Mouse (Mus musculus): ENCODE data around the gene Gm12216. TPM values are rescaled to one million over a fixed set of nuclear protein-coding genes. Genes with fewer than 3 reads are reported as not detected.
"Not testable (repeated sequence)": the region's sequence is repeated elsewhere in the genome, so short reads cannot be mapped to it uniquely, and the experiment has no call there.

Gene Gm12216
- total and polyA plus RNA-seq, 2 experiments from 2014 or later: 0.77 TPM; not detected in 1

DNA sequence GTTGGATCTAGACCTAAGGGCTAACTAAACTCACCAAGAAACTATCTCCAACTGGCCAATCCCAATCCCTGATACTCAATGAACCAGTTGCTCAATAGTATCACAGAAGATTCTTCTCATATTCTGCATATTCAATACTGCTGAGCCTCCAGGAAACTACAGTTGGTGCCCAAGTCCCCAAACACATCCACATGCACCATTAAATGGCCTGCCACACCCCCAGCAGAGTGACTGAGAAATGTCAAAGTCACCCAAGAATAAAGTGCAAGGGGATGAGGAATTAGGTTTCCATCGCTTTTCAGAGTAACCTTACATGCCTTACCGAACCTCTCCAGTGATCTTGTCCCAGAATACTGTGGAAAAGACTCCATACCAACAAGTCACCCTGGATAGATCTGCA, 31.2 kb upstream of the Gm12216 start:
- TF ChIP-seq CTCF (IDR thresholded peaks at IDR 0.05; ENCODE audit: low read depth): no peak
- Histone ChIP-seq H3K4me3 (ENCODE audit: low read depth, low read length) (no peak overlapping the region), H3K4me1 (ENCODE audit: insufficient read depth) (peaks cover 21% of the 10 kb centered on the region), H3K36me3 (ENCODE audit: insufficient read depth) (no peaks in the 10 kb centered on the region), H3K27ac (ENCODE audit: low read depth, low read length) (no peak overlapping the region), H3K9me3 (ENCODE audit: low read length) (no peaks in the 10 kb centered on the region), H3K9ac (no peak overlapping the region), H3K4me2 (ENCODE audit: low read depth) (peak overlapping the region; percentile 90), H3K27me3 (ENCODE audit: insufficient read depth, low read length) (no peaks in the 10 kb centered on the region)
- DNase-seq (no peak), ATAC-seq (no peak)
- WGBS: 89% methylated on average over 2 of the region's 2 CpGs

DNA sequence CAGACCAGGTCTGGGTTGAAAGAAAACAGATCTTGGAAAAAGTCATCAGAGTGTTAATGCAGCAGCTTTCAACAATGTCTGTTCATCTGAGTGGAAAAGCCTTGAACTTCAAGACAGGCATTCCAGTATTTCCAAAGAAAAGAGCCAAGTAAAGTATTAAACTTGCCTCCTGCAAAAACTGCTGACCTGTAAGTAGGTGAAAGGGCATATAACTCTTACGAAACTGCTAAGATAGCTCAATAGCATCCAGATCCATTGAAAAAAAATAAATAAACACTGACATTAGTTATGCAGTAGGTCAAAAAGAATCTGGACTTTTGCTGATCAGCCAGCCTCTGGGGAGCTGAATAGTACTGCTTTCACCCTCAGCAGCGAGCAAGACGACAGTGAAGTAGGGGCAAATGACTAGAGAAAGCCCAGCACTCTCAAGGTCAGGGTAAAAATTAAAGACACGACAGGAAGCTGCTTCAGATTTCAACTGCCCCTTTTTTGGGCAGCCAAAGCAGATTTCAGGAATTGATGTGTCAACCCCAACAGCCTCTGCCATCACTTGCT, 30.1 kb upstream of the Gm12216 start:
- H3K4me2 ChIP-seq (ENCODE audit: low read depth): no peak overlapping the region
- WGBS: 62% methylated on average over 4 of the region's 4 CpGs
- no peak for DNase-seq

DNA sequence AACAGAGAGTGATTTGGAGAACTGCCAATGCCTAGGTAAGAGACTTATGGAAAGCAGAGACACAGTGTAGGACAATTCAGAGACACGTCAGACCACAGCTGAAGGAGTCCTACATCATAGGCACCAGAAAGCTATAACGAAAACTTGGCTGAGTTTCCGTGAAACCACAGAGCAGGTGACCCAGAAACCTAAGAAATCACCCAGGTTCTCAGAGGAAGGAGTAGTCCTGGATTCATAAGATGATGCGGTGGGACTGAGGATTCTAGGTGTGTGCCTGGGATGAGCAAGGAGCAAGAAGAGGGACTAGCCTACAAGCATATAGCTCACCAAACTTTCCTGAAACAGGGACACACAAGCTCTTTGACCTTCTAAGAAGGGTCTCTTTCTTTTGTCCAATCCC, 29.2 kb upstream of the Gm12216 start:
- DNase-seq: no peak
- no peaks in the 10 kb centered on the region for H3K36me3 ChIP-seq (ENCODE audit: insufficient read depth)
- H3K9me3 ChIP-seq (ENCODE audit: low read length): no peaks in the 10 kb centered on the region
- H3K4me2 ChIP-seq (ENCODE audit: low read depth): no peak overlapping the region
- H3K4me3 ChIP-seq (ENCODE audit: low read depth, low read length): no peak overlapping the region
- no peaks in the 10 kb centered on the region for H3K27me3 ChIP-seq (ENCODE audit: insufficient read depth, low read length)
- H3K27ac ChIP-seq (ENCODE audit: low read depth, low read length): no peak overlapping the region
- peaks cover 21% of the 10 kb centered on the region for H3K4me1 ChIP-seq (ENCODE audit: insufficient read depth)
- no peak for ATAC-seq
- H3K9ac ChIP-seq: no peak overlapping the region
- WGBS: 90% methylated on average over 4 of the region's 4 CpGs
- no peak for TF ChIP-seq CTCF (IDR thresholded peaks at IDR 0.05; ENCODE audit: low read depth)

More for the DNA sequence above, 30.1 kb upstream of the Gm12216 start:
- no peak for TF ChIP-seq CTCF (IDR thresholded peaks at IDR 0.05; ENCODE audit: low read depth)
- H3K27me3 ChIP-seq (ENCODE audit: insufficient read depth, low read length): no peaks in the 10 kb centered on the region
- no peaks in the 10 kb centered on the region for H3K9me3 ChIP-seq (ENCODE audit: low read length)
- H3K4me1 ChIP-seq (ENCODE audit: insufficient read depth): peaks cover 21% of the 10 kb centered on the region
- H3K4me3 ChIP-seq (ENCODE audit: low read depth, low read length): no peak overlapping the region
- H3K9ac ChIP-seq: no peak overlapping the region
- H3K27ac ChIP-seq (ENCODE audit: low read depth, low read length): no peak overlapping the region
- ATAC-seq: no peak
- no peaks in the 10 kb centered on the region for H3K36me3 ChIP-seq (ENCODE audit: insufficient read depth)

DNA sequence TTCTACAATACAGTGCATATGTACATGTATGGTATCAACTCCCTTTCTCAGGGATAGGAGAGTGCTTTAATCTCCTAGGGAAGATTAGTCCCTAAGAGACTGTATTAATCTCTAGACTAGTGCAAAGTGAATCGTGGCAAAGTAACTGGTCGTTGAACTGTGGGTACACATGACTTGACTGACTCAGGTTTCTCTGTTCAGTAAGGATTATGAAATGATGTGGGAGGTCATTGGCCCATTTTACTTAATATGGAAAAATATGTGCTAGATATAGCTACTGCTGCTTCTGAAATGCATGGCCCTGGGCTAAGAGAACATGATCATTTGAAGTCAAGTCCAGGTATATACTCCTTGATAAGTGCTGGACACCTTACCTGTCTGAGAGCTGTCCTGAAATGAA, 24.2 kb upstream of the Gm12216 start:
- Histone ChIP-seq H3K27ac (ENCODE audit: low read depth, low read length) (no peak overlapping the region), H3K4me3 (ENCODE audit: low read depth, low read length) (no peak overlapping the region), H3K4me2 (ENCODE audit: low read depth) (no peak overlapping the region), H3K36me3 (ENCODE audit: insufficient read depth) (no peaks in the 10 kb centered on the region), H3K4me1 (ENCODE audit: insufficient read depth) (no peaks in the 10 kb centered on the region), H3K9me3 (ENCODE audit: low read length) (no peaks in the 10 kb centered on the region), H3K27me3 (ENCODE audit: insufficient read depth, low read length) (no peaks in the 10 kb centered on the region), H3K9ac (no peak overlapping the region)
- TF ChIP-seq CTCF (IDR thresholded peaks at IDR 0.05; ENCODE audit: low read depth): no peak
- 97% methylated on average over 2 of the region's 2 CpGs for WGBS
- ATAC-seq (no peak), DNase-seq (no peak)

DNA sequence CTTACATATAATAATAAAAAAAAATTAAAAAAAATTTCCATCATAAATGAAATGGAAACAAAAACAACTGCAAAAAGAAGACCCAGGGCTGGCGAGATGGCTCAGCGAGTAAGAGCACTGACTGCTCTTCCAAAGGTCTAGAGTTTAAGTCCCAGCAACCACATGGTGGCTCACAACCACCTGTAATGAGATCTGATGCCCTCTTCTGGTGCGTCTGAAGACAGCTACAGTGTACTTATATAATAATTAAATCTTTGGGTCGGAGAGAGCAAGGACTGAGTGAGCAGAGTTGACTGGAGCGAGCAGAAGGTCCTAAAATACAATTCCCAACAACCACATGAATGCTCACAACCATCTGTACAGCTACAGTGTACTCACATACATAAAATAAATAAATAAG, 19.0 kb upstream of the Gm12216 start:
- DNase-seq; H3K9me3 ChIP-seq (ENCODE audit: low read length); H3K27ac ChIP-seq (ENCODE audit: low read depth, low read length); ATAC-seq; H3K4me3 ChIP-seq (ENCODE audit: low read depth, low read length); H3K4me1 ChIP-seq (ENCODE audit: insufficient read depth); H3K36me3 ChIP-seq (ENCODE audit: insufficient read depth); H3K9ac ChIP-seq; H3K27me3 ChIP-seq (ENCODE audit: insufficient read depth, low read length); H3K4me2 ChIP-seq (ENCODE audit: low read depth): not testable (repeated sequence)
- 86% methylated on average over 5 of the region's 5 CpGs for WGBS

DNA sequence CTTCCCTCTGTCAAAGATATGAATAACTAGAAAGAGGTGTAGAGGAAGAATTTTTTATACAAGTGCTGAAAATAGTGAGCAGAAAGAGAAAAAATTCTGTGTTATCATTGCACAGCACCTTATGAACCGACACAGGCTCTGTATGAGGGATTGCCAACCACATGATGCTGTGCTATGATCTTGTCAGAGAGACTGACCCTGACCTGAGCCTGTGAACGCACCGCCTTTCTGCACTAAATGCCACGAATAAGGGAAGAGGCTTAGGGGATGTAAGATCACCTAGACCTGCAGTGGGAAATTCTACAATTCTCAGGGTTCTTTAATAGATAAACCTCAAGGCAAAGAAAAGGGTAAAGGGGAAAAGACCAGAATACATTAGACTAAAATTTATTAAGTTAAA, 17.4 kb upstream of the Gm12216 start:
- no peak for ATAC-seq
- 92% methylated on average over 4 of the region's 4 CpGs for WGBS
- no peak for DNase-seq

DNA sequence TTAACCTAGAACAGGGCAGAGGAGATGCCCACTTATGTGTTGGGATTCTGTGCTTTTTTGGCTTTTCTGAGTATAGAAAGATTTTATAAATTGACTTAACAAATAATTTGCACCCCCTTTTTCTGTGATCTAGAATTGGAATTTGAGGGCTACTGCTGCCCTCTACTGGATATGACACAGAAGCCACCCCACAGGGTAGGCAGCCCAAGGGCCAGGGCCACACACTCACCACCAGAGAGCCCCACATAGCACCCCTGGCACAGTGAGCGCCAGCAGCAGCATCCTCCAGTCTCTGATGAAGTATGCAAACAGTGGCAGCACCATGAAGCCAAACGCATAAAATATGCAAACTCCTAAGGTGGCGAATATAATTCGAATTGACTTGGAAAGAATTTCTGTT, 15.7 kb upstream of the Gm12216 start:
- ATAC-seq (no peak), DNase-seq (no peak)
- TF ChIP-seq CTCF (IDR thresholded peaks at IDR 0.05; ENCODE audit: low read depth): peak; percentile 33
- no peak overlapping the region for H3K9ac ChIP-seq
- 74% methylated on average over 4 of the region's 4 CpGs for WGBS
- no peak overlapping the region for H3K4me2 ChIP-seq (ENCODE audit: low read depth)
- H3K27ac ChIP-seq (ENCODE audit: low read depth, low read length): no peak overlapping the region
- no peak overlapping the region for H3K4me3 ChIP-seq (ENCODE audit: low read depth, low read length)
- no peaks in the 10 kb centered on the region for H3K27me3 ChIP-seq (ENCODE audit: insufficient read depth, low read length)
- peaks cover 25% of the 10 kb centered on the region for H3K36me3 ChIP-seq (ENCODE audit: insufficient read depth)
- no peaks in the 10 kb centered on the region for H3K9me3 ChIP-seq (ENCODE audit: low read length)
- no peaks in the 10 kb centered on the region for H3K4me1 ChIP-seq (ENCODE audit: insufficient read depth)

More for the DNA sequence above, 17.4 kb upstream of the Gm12216 start:
- Histone ChIP-seq H3K9ac (no peak overlapping the region), H3K9me3 (ENCODE audit: low read length) (no peaks in the 10 kb centered on the region), H3K4me2 (ENCODE audit: low read depth) (no peak overlapping the region), H3K27ac (ENCODE audit: low read depth, low read length) (no peak overlapping the region), H3K4me1 (ENCODE audit: insufficient read depth) (no peaks in the 10 kb centered on the region), H3K27me3 (ENCODE audit: insufficient read depth, low read length) (no peaks in the 10 kb centered on the region), H3K36me3 (ENCODE audit: insufficient read depth) (peaks cover 17% of the 10 kb centered on the region), H3K4me3 (ENCODE audit: low read depth, low read length) (no peak overlapping the region)
- TF ChIP-seq CTCF (IDR thresholded peaks at IDR 0.05; ENCODE audit: low read depth): no peak

DNA sequence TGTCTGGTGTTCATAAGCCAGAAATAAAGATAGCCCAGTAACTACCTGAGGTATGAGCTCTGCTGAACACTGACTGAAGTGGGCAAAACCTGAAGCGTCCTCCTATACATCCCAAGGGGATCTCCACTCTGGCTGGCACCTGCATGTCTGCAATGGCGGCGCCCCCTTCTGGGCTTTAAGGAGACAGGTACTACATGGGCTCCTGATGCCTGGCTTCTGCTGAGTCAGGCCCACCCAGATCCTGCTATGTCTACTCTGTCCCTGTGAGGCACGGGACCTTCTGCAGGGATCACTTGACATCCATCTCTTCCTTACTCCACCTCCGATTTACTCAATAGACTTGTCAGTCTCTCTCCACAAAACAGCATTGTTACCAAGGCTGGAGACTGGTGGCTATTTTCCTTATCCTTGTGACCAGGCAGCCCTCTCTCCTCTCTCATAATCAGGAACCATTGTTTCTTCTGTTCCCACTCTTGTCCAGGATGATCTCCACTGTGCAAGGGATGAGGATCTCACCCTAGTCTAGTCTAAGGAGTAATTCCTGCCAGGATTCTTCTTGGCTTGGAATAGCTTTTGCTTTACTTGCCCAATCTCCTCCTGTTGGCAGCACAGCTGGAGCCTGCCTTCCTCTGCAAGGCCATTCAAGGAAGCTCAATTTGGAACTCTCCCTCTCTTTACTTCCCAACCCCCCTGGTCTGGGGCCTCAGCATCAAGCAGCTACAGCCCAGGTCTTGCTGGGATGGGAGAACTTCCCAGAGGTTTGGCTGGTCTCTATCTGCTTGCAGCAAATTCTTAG, 15.1 kb upstream of the Gm12216 start:
- not testable (repeated sequence) for H3K4me1 ChIP-seq (ENCODE audit: insufficient read depth); H3K4me2 ChIP-seq (ENCODE audit: low read depth); H3K9ac ChIP-seq; ATAC-seq; H3K27me3 ChIP-seq (ENCODE audit: insufficient read depth, low read length); DNase-seq; H3K9me3 ChIP-seq (ENCODE audit: low read length); H3K4me3 ChIP-seq (ENCODE audit: low read depth, low read length); H3K27ac ChIP-seq (ENCODE audit: low read depth, low read length)
- WGBS: 56% methylated on average over 5 of the region's 5 CpGs
- H3K36me3 ChIP-seq (ENCODE audit: insufficient read depth): peaks cover 25% of the 10 kb centered on the region

Data from forebrain, postnatal 0 days (tissue).